Mouse (Mus musculus): Measurements from ENCODE around the gene Scrn2.
A peak's percentile ranks its signal among the peaks of the same experiment; 100 is the strongest.

The Scrn2 gene

DNA sequence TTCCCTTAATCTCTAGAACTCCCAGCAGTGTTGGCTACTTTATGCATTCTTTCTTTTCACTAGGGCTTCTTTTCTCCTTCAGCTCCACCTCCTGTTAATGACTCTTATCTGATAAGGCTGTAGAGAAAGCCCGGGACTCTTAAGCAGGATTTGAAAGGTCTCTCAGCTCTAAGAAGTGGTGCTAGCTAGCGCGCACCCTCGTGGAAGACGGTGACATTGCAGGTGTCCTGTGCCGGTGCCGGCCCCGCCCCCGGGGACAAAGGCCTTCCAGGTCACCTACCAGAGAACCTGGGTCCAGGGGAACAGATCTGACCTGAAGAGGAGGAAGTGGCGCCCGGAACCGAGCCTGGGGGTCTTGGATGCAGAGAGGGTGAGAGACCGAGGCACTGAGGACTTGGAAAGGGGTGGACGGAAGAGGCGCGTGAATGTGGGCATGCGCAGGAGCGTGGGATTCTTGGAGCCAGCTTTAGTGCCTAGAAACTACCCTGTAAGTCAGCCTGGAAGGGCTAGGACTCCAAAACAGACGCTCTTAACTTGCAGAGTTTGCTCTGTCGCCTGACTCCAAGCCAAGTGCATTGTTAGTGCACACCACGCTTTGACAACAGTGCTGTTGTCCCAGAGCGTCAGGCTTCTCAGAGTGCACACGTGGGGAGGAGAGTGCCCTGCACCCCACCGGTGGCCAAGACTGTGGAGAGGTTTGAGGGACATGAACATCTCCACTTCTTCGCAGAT lies at the start of gene Scrn2:
TSS of gene Scrn2 (plus strand) at position 253 of the 732 bp plus-strand sequence.
- DNase-seq (ENCODE audit: low read depth, low spot score), result peak; percentile 92

DNA sequence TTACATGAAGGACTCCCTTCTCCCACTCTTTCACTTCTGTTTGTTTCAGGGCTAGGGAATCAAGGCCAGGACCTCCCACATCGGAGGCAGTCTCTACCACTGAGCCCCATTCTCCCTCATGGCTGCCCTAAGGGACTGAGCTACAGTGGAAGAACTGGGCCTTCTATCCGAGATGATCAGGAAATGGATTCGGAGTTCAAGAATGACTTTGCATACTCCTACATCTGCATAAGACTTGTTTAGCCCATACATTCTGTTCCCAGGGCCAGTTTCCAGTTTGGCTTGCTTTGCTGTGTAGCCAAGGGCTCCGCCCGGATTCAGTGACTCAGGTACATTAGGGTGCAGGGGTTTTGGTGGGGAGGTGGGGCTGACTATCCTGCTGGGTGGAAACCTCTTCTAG lies 49.7 kb upstream of the Scrn2 start:
- peak; percentile 86 for DNase-seq (ENCODE audit: low read depth, low spot score)

DNA sequence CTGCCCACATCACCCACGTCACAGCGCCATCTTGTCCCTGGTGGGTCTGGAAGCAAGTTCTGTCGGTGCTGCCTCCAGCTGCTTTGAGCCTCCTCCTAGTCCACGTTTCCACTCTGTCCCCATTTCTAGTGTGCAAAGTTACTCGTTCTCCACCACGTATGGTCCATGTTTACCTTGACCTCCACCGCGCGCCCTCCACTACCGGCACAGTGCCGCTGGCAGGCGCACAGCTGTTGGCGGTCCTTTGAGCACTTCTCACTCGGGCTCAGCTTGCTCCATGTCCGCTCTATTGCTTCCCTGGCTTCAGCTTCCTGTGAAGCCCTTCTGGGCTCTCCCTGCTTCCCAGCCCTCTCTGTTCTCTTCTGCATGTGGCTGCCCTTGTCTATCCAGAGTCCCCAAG lies 48.3 kb upstream of the Scrn2 start:
- DNase-seq (ENCODE audit: low read depth, low spot score), result no peak

DNA sequence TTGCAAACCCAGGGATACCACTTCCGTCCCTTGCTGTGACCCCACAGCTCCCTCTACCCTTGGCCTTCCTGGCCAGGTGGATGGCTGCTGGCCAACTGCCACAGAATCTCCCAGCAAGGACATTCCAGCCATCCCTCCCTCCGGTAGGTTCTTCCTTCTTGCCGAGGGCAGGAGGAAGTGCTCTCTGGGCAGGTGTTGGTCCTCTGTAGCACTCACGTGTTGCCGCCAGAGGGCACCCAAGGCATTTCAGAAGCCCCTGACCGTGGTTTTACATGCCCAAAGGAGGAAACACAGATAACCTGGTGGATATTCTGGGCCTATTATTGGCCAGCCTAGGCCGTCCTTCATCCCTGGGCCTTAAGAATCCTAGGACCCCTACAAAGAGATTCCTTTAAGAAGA lies 47.4 kb upstream of the Scrn2 start:
- DNase-seq (ENCODE audit: low read depth, low spot score), result peak; percentile 90

DNA sequence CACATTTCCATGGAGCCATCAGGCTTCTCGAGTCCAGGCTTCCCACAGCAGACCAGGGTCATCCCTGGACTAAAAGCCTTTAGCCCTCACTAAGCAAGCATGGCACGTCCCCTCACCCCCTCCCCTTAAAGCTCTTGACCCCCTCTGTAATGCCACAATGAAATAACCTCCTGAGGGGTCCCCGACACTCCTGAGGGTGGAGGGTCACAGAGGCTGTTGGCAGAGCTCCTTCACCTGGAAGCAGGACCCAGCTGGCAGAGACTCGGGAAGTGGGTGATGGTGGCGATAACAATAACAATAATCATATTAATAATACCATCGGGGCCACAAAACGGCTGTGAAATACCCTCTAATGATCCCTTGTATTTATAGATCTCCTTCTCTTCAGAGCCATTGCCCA lies 46.9 kb upstream of the Scrn2 start, which contains the start of gene Sp2:
TSS of gene Sp2 (minus strand) at position 101 of the 400 bp plus-strand sequence.
- DNase-seq (ENCODE audit: low read depth, low spot score), result no peak

DNA sequence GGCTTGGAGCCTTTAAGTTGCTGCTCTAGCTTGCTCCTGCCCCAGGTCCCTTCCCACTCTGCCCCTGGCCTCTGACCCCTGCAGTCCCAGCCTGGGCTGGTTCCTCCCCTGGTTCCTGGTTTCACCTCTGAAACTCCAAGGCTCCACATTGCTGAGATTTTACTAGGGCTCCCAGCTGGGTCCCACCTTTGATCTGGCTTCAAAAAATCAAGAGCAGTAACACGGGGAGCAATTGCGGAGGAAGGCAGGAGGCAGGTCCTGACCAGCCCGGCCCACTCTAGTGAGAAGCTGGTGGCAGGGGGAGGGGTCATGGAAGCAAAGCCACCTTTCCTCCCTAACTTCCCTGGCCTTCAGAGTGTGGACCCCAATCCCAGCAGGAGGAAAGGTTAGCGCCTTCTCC lies 44.8 kb upstream of the Scrn2 start:
- DNase-seq (ENCODE audit: low read depth, low spot score), result no peak

DNA sequence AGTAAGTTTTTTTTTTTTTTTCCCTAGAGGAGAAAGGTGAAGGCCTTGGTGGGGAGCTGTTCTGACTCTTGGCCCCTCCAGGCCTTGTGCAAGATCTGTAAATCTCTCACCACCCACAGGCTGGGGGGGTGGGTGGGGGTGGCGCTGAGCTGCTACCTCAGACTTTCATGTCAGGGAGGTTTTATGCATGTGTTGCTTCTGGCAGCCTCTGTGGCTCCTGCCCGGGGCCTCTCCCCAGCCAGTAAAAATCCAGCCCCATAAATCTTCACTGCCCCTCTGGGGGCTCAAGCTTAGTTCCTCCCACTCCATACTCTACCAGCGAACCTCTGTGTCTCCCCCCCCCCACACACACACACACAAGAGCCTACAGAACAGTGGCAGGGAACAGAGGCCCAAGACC lies 43.3 kb upstream of the Scrn2 start:
- DNase-seq (ENCODE audit: low read depth, low spot score), result no peak

DNA sequence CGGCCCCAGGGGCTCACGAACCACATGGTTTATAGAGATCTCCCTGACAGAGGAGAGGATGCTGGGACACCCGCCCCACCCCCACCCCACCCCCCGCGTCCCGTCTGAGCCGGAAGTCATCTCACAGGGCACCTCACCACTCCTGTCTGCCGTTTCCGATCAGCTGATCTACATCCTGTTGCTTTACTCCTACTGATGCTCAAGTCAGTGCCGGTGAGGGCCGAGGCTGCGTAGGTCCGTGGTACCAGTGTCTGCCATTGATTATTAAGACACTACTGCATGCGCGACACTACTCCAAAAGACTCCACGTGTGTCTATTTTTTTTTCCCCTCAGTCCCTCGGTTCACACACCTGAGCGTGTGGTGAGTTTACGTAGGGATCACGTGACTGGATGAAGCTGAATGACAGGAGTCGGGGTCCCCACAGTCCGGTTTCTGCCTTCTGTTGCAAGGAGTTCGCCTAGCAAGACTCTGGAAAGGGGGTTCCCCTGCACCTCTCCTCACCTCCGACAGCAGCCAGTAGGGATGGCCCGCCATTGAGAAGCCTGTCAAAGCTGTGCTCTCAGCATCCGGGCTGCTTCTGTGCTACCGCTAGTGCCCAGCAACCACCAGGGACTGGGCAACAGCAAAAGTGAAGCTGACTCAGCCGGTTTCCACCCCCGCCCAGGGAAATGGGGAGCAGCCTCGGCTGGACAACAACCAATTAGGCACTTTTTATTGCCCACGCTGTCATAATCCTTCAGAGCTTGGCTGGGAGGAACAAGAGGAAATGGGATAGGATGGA lies 41.7 kb upstream of the Scrn2 start:
- peak; percentile 82 for DNase-seq (ENCODE audit: low read depth, low spot score)

DNA sequence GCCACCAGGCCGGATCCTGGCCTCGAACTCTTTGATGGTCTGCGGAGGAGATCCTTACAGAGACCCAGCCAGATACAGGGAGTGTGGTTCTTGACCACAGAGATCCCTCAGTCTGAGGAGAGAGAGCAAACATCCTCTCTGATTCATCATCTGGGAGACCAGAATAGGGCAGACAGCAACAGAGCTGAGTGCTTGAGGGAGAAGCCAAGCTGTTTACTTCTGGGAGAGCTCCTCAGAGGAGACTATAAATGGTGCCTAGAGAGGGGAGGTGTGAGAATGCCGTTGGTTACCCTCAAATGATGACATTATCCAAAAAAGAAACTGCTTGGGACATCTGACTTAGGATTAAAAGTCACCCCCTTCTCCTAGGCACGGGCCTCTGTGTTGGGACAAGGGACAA lies 38.2 kb upstream of the Scrn2 start:
- DNase-seq (ENCODE audit: low read depth, low spot score), result no peak

DNA sequence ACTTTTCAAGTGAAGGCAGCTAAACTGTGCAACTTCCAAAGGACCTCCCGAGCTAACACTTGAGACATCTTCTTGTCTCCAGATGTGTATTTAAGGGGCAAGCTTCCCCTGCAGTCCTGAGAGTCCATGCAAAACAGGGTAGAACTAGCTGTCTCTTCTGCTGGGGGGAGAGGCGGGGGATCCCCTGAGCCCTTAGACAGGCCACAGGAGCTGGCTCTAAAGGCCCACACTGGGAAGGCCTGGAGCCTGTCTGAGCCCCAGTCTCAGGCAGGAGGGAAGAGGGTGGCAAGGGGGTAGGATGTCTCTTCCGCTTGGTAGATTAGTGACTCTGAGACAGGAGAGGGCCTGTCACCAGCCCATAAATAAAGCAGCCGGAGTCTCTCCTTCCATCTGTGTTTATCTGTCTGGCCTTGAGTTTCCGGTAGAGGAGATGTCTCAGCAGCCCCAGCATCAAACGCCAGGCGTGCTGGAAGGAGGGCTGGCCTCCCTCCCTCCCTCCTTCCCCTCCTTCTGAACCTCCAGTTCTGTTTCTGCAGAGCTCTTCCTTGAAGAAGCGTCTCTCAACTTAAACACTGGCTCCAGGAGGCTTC lies 36.9 kb upstream of the Scrn2 start:
- no peak for DNase-seq (ENCODE audit: low read depth, low spot score)

DNA sequence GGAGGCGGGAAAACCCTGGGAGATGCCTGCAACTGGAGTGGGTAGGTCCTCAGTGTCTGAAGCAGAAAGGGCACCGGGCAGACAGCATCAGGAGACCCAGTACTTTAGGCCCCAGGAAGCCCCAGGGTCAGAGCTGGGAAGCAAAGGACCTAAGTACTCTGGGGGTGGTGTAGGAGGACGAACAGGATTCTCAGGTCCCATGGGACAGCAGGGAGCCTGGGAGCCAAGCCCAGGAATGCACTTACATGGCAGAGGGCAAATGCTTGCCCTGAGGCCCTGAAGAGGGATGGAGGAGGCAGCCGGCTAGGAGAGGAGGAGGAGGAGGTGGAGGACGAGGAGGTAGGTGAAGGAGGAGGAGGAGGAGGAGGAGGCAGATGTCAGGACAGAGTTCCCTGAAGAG lies 34.7 kb upstream of the Scrn2 start:
- no peak for DNase-seq (ENCODE audit: low read depth, low spot score)

DNA sequence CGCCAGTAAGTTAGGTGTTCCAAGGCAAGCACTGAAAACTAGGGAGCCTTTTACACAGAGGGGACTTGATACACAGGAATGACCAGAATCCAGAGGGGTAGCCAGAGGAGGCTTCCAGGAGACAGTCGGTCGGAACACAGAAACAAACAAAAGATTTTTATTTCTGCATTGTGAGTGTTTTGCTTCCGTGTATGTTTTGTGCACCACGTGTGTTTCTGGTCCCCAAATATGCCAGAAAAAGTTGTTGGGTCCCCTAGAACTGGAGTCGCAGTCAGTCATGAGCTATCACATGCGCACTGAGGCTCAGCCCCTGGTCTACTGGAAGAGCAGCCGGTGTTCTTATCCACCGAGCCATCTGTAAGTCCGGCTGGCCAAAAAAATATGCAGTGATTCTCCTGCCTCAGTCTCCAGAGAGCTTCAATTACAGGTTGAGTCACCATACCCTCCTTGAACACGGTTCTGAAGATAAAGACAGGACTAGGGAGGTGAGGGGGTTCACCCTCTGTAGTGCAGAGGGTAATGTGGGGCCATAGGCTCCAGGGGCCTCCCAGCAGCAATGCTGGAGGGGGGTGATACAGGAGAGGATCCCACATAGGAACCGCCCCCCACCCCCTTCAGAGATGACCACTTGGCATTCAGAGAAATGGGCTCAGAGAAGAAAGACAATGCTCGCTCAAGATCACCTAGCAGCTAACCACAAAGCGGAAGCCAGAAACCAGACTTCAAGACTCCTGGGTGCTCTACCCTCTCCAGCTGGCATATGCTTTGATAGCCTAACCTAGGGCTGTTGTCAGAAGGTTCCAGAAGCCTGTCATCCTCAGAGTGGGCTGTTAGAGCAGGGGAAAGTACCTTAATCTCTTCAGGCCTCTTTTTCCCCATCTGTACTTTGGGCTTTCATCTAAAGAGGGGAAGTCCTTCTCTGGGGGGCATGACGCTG lies 33.6 kb upstream of the Scrn2 start:
- DNase-seq (ENCODE audit: low read depth, low spot score), result no peak

DNA sequence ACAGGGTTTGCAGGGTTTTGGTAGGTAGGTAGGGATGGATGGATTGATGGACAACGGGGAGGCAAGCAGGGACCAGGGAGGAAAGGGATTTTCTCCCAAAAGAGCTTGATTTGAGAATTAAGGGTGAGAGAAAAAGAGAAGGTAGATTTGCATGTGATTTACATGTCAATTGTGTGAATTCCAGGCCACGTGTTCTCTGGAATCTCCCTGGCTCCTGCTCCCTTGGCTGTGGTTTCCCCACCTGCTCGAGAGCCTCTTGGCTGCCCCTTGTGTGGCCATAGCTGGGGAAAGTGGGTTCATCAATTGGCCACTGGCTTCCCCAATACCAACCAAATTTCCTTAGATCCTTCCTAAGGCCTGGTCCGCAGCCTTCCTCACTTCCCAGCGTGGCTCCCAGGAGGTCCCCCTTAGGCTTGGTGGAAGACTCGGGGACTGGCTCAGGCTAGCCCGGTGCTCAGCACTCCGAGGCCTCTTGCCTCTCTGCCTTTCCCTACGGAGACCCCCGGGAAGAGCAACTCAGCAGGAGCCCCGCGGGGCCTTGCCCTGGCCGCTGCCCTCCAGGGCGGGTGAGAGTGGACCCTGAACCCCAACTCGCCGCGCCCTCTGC lies 32.9 kb upstream of the Scrn2 start:
- peak; percentile 44 for DNase-seq (ENCODE audit: low read depth, low spot score)

DNA sequence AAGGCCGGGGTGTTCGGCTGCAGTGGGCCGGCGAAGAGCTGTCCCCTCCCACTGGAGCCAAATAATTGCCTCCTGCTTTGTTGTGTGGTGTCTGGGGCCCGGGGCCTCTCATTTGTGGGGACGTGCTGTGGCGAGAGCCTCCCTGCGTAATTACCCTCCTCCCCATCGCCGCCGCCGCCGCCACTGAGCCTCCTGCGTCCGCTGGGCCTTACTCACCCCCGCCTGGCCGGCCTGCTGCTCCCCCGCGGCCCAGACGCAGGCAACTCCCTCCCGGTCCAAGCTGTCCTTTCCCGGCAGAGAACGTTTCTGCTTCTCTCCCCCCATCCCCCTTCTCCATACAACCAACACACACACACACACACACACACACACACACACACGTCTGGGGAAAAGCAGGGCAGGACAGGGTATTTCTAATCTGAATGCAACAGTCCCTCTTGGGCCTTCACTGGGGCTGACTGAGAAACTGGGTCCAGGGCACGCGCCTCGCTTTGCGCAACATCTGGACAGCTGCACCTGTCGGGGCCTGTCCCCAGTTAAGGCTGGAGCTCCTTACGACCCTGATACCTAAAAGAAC lies 32.3 kb upstream of the Scrn2 start:
- DNase-seq (ENCODE audit: low read depth, low spot score), result no peak

DNA sequence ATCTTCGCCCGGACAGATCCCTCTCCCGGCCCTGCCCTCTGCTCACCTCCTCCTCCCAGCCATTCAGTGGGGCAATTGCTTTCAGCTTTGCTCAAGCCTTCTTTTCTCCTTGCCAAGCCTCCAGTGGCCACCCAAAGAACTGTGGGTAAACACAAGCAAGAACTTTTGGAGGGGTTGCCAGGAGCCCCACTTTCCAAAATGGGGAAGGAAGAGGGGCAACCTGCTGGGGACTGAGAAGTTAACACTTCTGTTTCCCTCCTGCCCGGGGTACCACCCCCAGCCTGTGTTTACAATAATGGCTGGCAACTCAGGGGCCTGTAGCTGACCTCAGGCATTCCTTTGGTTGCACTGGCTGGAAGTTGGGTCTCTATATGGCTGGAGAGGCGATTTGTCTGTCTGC lies 26.6 kb upstream of the Scrn2 start:
- DNase-seq (ENCODE audit: low read depth, low spot score), result peak; percentile 29

DNA sequence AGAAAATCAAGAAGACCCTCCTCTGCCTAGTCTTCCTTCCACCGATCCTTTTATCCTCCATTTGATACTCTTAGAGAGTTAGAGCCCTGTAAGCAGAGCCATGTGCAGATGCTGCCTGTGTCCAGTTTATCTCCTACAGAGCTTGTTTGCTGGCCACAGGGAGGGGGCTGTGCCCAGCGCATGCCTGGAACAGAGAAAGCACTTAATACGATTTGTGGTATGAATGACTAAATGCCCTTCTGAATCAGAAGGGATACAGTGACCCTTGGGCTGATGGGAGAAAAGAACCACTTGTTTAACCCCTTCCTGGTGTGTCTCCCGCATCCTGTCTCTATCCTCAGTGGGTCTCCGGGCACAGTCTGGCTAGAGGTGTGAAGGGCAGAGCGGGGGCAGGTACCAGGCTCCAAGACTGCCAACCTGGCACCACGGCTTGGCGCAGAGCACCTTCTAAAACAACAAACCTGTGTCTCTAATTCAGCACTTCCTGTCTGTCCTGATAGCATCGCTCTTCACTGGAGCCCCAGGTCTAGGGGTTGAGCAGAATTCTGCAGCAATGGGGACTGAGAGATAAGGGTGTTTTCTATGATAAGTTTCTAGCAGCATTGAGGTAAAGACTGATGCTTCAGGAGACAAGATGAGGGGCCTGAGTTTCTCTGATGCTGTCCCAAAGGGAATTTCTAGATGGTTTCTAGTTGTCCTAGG lies 22.5 kb upstream of the Scrn2 start:
- DNase-seq (ENCODE audit: low read depth, low spot score), result no peak

DNA sequence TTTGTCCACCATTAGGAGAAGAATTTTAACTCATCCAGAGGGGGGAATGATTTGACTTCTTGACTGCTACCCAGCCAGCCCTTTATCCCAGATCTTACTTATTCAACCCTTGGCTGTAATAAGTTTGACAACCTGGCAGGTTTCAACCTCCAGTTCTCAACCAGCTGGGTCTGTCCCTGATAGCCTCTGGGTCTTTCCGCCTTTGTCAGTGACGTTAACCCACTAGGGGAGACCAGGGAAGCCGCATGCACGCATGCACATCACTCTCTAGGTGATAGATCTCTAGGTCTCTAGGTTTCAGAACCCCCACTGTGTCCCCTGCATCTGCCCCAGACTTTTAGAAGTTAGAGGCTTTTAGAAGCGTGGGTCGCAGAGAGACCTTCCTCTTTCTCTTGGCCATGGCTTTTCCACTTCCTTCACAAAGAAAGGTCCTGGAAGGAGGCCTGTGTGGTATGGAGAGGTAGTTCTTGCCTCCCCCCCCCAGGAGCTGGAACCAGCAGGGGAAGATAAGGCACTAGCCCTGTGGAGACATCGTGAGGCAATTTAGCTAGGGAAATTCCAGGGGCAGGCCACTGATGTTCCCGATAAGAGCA lies 20.4 kb upstream of the Scrn2 start:
- DNase-seq (ENCODE audit: low read depth, low spot score), result no peak

DNA sequence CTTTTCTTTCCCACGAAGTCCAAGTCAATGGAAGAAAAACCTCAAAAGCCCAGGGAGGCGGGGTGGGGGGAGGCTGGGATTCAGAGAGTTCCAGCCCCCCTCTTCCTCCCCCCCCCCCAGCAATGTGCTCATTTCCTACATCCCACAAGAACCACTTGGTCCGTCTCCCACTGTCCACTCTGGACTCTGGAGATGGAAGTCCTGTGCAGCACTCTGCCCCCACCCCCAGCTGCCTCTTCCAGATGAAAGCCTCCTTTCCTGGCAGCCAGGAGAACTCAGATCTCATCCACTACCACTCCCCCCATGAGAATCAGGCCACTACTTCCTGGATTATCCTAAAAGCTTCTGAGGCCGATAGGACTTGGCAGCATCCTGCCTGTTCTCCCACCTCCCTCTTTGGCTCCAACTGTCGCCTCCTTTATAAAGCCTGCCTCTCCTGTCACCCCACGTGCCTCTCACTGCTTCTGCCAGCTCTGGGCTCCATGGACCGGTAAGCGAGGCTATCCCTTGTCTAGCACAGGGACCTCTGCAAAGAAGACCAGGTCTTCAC lies 16.5 kb upstream of the Scrn2 start, which contains the start of gene Sp6:
TSS of gene Sp6 (plus strand) at position 274 of the 550 bp plus-strand sequence.
- DNase-seq (ENCODE audit: low read depth, low spot score), result no peak

All from ES-CJ7 (cell line).